Mouse (Mus musculus) urinary bladder, postnatal 14 days (tissue): ENCODE measurements around the gene Thegl.

Source experiments
- DNase-seq: peaks from one replicate; pipeline ENCODE4 v3.0.0; 2021; ENCODE audit warnings: low spot score

Thegl gene

DNA sequence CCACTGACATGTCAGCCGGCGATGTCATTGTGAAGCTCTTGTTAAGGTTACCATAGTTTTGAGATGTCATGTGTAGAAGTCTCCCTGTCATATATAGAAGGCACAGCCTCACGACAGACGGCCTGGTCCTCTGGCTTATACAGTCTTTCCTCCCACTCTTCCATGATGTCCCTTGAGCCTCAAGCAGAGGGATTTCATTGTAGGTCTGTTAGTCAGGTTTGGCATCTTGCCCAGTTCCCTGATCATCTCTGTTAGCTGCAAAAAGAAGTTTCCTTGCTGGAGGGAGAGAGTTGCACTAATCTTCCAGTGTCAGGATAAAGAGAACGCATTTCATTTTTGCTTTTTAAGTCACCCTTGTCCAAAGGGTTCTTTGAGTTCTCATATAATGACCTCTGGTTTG, 36.8 kb downstream of the Thegl start:
- no peak for DNase-seq

GRCm38 (mm10) chr5:77056881-77057440, 41.1 kb downstream of the Thegl start:
- no peak for DNase-seq

- no peak for DNase-seq
Measured at GRCm38 (mm10) chr5:77060363-77060762, 44.5 kb downstream of the Thegl start.

GRCm38 (mm10) chr5:77061372-77062038, 45.7 kb downstream of the Thegl start:
- DNase-seq = peak; percentile 64

- no peak for DNase-seq
Measured at GRCm38 (mm10) chr5:77067321-77067720, 51.5 kb downstream of the Thegl start.

DNA sequence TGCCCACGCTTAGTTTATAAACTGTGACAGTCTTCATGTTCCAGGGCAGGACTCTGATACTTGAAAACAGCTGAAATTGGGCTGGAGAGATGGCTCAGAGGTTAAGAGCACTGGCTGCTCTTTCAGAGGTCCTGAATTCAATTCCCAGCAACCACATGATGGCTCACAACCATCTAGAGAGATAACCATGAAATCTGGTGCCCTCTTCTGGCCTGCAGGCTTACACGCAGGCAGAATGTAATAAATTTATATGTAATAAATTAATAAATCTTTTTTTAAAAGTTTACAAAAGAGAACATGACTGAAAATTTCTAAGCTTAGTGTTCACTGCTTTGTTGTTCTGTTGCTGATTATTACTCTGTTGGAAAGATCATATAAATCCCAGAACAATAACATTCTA, 55.2 kb downstream of the Thegl start:
- DNase-seq = no peak

GRCm38 (mm10) chr5:77071626-77072025, 55.8 kb downstream of the Thegl start:
- DNase-seq = no peak

DNA sequence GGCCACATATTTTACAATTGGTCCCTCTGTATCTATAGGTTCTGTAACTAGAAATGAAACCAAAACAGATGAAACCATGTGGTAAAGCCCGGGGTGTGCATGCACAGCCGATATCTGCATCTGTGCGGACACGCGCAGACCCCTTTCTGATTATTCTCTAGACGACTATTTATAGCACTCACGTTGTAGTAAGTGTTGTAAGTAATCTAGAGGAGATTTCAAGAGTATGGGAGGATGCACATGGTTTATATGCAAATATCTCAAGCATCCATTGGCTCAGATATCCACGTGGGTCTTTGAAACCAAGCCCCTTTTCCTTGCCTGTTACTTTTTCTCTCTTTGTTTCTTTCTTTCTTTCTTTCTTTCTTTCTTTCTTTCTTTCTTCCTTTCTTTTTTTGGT, 58.0 kb downstream of the Thegl start:
- DNase-seq = no peak

DNA sequence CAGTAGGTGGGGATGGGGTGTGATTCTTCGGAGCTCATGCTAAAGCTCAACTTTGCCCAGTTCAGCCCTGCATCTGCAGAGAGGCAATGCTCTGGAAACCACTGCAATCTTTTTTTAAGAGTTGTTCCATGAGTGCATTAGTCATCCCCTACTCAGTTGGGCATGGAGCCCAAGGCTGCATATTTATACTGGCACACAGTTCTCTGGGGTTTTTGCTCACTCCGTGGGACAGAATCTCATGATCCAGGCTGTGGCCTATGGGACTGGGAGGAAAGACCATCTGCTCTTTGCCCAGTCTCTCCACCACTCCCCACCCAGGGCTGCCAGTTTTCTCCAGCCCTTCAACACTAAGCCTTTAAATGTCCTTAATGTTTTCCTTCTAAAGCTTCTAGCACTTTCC, 59.1 kb downstream of the Thegl start:
- peak; percentile 76 for DNase-seq

DNA sequence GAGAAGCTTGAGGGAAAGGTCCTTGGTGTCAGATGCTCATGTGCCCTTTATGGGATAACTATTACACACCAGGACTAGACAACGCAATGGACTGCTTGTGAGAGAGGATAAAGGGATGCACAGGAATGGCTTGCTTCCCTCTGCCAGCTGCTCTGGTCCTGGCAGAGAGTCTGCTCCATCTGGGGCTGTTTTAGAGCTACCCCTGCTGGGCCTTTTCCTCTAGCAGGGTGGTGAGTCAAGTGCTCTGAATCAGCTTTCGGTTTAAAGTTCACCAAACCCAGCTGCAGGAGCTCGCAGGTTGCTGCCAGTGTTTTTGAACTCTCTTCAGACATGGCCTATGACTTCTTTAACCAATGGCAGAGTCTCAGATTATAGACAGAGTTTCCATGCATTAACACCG, 60.1 kb downstream of the Thegl start:
- DNase-seq = no peak

- DNase-seq = peak; percentile 65
Measured at GRCm38 (mm10) chr5:77080761-77081160, 64.9 kb downstream of the Thegl start.

DNA sequence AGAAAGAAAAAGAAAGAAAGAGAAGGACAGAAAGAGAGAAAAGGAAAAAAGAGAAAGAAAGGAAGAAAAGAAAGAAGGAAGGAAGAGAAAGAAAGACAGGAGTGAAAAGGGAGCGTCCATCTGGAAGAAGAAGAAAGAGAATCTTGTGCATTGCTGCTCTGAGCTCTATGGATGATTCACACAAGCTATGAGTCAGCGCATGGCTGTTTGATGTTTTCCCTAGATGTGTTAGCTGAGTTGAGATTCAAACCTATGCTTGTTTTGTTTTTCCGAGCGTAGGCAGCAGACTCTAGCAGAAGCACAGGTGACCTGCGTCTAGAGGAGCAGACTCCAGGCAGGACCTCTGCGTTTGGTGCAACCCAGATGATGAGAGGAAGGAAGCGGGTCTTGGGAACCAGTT, 66.9 kb downstream of the Thegl start:
- DNase-seq = peak; percentile 19

- no peak for DNase-seq
Measured at GRCm38 (mm10) chr5:77084418-77084817, 68.6 kb downstream of the Thegl start.

DNA sequence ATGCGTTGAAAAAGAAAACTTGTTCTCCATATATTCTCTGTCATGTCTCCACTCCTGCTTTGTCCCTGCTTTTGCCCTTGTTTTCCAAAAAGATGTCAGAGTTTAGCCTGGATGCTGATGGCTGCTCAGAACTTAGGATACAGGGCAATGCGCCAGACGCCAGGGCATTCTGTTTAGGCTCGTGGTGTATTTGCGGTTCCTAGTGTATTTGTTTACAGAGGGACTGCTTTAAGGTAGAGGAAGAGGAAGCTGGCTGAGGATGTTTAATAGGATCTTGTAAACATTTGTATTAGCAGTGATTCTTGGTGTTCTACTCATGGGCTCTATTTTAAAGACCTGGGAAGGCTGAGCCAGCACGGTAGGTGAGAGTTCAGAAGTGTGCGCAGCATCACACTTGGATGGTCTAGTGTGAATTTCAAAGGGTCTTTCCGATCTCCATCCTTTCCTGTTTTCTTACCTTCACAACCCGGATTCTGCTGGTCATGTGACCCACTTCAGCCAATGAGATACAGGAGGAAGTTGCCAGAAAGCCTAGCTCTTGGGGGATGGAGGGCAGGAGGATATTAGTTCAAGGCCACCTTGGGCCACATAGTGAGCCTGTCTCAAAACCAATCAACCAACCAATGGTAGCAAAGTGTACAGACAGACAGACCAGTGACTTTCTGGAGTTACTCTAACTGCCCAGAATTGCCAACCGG, 70.1 kb downstream of the Thegl start:
- no peak for DNase-seq

DNA sequence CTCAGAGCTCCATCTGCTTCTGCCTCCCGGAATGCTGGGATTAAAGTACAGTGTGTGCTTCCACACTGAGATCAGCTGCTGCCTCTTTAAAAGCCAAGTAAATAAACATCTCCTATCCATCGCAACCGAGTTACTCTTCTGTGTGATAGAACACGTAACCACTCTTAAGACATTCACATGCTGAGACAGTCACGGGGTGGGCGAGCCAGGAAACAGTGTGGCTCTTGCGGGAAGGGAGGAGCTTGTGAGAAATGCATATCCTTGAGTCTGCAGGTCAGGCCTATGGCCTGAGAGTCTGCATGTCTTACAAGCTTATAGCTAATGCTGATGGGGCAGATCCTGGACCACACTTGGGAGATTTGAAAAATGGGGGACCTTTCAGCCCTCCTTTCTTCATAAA, 70.7 kb downstream of the Thegl start:
- no peak for DNase-seq

- DNase-seq = no peak
Measured at GRCm38 (mm10) chr5:77087122-77087521, 71.3 kb downstream of the Thegl start.

DNA sequence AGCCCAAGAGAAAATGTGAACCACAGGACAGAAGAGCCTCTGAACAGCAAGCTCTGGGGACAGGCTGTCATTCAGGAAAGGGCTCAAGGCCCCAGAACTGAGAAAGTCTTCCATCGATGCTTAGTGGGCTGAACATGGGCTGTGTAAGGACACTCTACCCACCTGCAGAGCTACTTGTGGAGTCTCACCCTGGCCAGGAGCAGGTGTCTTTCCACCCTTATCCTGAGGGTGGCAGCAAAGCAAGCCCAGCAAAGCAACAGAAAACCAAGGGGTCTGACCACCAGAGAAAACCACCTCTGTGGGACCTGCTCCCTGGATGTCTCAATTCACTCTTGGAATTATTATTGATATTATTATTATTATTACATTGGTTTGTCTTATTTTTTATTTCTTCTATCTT, 73.5 kb downstream of the Thegl start:
- peak; percentile 47 for DNase-seq

DNA sequence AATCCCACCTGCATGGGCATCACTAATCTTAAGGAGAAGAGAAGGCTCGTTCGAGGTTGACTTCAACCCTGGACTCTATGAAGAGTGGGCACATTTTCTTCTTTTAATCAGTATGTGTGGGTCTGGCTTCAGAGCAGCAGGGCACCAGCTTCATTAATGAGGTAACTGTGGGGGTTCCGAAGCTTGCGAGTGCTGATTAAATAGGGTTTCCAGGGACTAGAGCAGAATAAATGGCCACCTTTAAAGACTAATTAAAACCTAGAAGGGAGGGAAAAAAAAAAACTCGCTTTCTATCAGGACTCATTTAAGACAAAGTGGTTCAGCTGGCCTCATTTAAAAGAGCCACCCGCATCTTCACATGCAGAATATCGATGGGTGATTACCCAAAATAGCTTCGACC, 74.1 kb downstream of the Thegl start:
- no peak for DNase-seq

- no peak for DNase-seq
Measured at GRCm38 (mm10) chr5:77090521-77091096, 74.8 kb downstream of the Thegl start.

GRCm38 (mm10) chr5:77091923-77092322, 76.1 kb downstream of the Thegl start:
- no peak for DNase-seq

GRCm38 (mm10) chr5:77092531-77092930, 76.7 kb downstream of the Thegl start:
- DNase-seq = no peak

- DNase-seq = no peak
Measured at GRCm38 (mm10) chr5:77093961-77094360, 78.1 kb downstream of the Thegl start.
